Mouse (Mus musculus): ENCODE data around the gene Adm2.

Adm2 gene

DNA sequence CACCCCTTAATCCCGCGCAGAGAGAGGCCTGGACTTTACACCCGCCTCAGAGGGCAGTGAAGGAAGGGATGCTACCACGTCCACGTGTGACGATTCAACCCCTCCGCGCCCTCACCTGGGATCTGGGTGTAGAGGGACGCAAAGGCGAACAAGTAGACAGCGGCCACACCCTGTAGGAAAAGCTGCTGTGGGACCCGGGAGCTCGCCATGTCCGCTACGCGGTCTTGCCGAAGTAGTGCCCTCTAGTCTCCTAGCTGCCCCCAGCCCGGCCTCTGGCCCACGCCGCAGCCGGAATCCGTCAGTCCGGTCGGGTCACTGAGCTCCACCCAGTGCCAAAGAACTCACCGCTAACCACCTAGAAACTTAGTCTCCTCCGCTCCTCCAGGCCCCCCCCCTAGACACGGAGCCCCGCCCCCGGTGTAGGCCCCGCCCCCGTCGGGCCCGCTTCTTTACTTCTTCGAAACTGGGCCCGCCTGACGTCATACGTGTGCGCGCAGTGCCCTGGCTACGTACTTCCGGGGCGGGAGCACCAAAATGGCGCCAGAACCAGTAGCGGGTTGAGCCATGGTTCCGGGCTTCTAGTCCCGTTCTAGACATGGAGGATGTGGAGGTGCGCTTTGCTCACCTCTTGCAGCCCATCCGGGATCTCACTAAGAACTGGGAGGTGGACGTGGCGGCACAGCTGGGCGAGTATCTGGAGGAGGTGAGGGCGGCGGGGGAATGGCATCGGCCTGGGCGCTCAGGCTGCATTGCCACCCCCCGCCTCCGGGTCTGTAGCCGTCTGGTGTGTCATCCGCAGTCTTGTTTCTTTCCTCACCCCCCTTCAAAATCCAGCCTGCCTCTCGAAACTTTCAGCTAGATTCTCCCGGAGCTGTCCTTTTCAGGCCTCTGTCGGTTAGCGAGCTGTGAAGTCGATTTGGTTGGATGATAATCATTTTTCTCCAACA, 33.0 kb downstream of the Adm2 start, which contains the start of the genes Lmf2 and Ncaph2:
Gene Lmf2 (minus strand): TSS at position 419 of the 947 bp plus-strand sequence.
Gene Ncaph2 (plus strand): TSS at position 479 of the 947 bp plus-strand sequence.
- DNase-seq (ENCODE audit: inconsistent ontology term): peak; percentile 97

DNA sequence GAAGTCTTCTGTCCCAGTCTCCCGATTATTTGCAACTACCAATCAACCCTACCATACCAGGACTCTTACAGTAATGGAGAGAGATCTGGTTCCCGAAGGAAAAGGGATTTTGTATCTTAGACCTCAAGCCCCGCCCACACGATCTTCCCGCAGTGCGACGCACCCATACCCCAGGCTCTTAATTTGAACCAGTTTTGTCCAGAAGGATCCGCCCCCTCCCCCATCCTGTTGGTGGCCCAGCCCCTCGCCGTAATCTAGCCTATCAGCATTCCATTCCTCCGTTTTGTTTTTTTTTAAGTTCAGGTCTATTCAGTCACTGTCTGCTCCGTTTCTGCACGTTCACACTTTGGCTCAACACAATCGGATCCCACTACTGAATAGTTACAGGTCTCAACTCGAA, 33.9 kb downstream of the Adm2 start:
- DNase-seq (ENCODE audit: inconsistent ontology term): peak; percentile 98

DNA sequence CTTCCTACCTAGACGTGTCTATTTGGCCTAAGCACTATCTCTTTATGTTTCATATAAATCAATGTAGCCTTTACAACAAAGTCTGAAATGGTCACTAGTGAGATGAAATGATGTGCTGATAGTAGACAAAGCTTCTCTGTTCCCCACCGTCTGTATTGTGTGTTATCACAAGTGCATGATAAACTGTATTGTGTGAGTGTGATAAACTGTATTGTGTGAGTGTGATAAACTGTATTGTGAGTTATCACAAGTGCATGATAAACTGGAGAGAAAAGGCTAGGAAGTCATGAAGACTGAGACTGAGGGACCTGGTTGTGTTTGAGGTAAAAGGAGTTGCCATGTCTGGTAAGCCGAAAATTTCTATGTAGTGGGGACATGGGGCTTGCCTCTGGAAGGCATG, 36.3 kb downstream of the Adm2 start:
- DNase-seq (ENCODE audit: inconsistent ontology term): no peak

DNA sequence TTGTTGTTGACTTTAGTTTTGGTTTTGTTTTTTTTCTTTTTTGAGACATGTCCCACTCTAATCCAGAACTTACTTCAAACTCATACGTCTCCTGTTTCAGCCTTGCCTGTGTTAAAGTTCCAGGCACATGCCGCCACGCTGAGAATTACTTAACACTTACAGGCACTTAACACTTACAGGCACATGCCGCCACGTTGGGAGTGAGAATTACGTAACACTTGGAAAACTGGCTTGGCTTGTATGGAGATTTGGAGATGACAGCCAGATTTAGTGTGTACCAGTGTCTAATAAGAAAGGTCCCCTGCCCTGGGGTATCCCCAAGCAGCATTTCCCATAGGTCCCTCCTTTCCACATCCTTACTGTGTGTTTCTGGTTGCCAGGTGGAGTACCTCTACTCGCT, 40.5 kb downstream of the Adm2 start:
- no peak for DNase-seq (ENCODE audit: inconsistent ontology term)

DNA sequence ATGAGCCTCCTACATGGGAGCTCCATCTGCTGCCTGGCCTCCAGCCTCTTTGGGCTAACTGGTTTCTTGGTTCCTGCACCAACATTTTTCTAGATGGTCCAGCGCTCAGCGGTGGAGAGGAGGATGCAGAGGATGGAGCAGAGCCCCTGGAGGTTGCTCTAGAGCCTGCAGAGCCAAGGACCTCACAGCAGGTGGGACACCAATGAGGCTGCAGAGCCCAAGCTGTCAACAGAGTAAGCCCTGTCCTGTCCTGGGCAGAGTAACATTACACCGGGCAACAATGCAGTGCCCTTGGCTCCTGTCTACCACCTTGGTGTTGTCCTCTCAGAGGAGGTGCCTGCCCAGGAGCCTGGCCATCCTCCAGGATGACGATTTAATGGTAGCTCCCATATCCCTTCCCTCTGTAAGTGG, 42.6 kb downstream of the Adm2 start:
- DNase-seq (ENCODE audit: inconsistent ontology term): no peak

DNA sequence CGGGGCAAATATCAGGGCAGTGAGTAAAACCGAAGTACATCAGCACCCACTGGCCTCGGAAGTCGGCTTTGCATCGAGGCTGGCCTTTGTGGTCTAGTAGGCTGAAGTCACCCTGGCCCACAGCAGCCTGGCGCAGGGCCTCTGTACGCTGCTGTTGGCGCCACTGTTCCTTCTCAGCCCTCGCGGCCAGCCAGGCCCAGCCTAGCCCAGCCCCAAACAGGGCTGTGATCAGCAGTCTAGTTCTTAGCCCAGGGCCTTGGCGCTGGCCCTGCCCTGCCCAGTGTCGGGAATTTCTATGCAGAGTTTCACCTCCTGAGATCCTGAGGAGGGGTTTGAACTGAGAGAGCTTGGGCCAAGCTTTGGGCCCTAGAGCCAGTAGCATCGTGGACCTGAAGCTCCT, 49.5 kb downstream of the Adm2 start:
- no peak for DNase-seq (ENCODE audit: inconsistent ontology term)

DNA sequence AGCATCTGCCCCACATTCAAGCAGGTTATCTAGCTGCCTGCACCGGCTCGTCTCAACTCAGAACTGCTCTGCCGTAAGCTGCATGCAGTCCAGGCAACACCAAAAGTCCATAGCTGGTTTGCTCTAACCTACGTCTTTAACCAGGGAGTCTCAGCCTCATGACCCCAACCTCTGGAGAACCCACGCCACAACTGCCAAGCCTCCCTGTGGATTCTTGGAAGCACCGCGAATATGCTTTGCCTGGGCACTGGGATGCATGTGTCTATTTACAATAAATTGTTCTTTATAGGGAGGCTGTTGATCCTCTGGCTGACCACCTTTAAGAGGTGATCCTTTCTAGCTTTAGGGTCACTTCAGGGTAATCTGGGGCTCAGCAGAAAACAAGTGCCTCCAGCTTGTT, 50.0 kb downstream of the Adm2 start:
- DNase-seq (ENCODE audit: inconsistent ontology term): no peak

DNA sequence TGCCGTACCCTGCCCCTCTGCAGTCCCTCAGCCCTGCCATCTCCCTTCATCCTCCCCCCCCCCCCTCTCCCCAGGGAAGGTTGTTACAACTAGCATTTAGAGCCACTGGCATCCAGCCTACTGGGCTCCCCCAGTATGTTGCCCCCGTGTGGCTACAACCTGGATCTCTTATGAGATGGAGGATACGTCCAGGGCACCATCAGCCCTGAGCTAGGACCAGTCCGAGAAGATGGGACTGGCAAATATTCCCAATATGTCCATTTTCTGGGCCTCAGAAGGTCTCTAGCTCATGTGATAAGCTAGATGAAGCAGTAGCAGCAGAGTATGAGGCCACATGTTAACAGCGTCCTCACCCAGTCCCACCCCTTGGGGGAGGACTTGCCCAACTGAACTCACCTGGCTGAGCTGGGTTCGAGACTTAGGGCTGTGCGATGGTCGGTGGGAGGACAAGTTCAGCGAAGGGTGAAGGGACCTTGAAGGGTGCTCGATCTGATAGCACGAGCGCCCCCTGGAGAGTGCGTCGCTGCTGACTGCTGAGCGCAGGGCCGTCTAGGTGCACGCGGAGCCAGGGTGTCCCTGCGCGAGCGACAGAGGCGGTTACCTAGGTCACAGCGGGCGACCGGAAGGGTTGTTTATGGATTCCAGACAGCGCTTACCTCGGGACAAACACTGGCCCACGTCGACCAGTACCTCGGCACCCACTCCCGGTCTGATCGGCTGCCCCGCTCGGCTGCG, 50.7 kb downstream of the Adm2 start:
- DNase-seq (ENCODE audit: inconsistent ontology term): peak; percentile 81

DNA sequence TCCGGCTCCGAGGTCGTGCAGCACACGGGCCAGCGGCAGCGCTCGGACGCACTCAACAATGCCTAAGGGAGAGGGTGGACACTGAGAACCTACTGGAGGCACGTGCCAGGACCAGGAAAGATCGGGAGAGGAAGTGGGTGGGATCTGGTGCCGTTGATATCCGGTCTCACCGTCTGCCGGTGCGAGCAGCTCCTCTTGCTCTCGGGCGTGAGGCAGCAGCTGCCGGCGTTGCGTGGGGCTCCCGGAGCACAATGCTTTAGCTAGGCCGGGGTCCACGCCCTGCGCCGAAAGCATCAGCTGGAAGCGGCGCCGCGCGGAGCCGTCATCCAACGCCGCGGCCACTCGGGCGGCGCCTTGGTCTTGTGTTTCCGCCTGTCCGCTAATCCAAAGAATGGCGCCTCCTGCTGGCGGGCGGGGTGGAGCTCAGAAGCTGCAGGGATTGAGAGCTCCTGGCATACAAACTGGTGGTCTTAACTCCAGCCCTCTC, 51.3 kb downstream of the Adm2 start, which contains the start of gene Sco2:
Gene Sco2 (minus strand): TSS at position 85 of the 487 bp plus-strand sequence.
- peak; percentile 93 for DNase-seq (ENCODE audit: inconsistent ontology term)
